Mouse (Mus musculus) adrenal gland, postnatal 14 days (tissue): ENCODE measurements around the gene Gm10271. TPM values are rescaled to one million over a fixed set of nuclear protein-coding genes. Genes with fewer than 3 reads are reported as not detected.

ENCODE experiments used
- total RNA-seq: library from RNA; stranded (reverse); gene quantifications from 2 replicates; pipeline ENCODE4 v1.2.3, GENCODE M21; 2021

Gene Gm10271
- total RNA-seq, 1 experiment from 2014 or later: not detected

Other genes with a start within 250 kb of the Gm10271 start
- gene Myrfl, start 75.7 kb downstream of the Gm10271 start, total RNA-seq: not detected in 2 replicates
- 48.4 and 50.5 TPM in 2 replicates for gene Rab3ip, start 21.8 kb downstream of the Gm10271 start, total RNA-seq
- gene Best3, start 13.7 kb upstream of the Gm10271 start, total RNA-seq: 0.26 and 0.45 TPM in 2 replicates
- not detected in 2 replicates for gene Lrrc10, start 72.7 kb upstream of the Gm10271 start, total RNA-seq
- 224 and 240 TPM in 2 replicates for gene Cct2, start 91.2 kb upstream of the Gm10271 start, total RNA-seq
- 26.4 and 30.9 TPM in 2 replicates for gene Frs2, start 175.9 kb upstream of the Gm10271 start, total RNA-seq